Mouse (Mus musculus): ENCODE data around the gene Kank1. TPM values are rescaled to one million over a fixed set of nuclear protein-coding genes. Genes with fewer than 3 reads are reported as not detected.

Gene Kank1
- polyA plus RNA-seq, 1 experiment from 2014 or later: 18.5 TPM

GRCm38 (mm10) chr19:25251610-25252140, 14.9 kb downstream of the Kank1 start:
- H3K9me3 ChIP-seq (ENCODE audit: low read depth, low read length): no peaks in the 10 kb centered on the region
- H3K36me3 ChIP-seq (ENCODE audit: insufficient read depth): no peaks in the 10 kb centered on the region
- H3K27me3 ChIP-seq (ENCODE audit: insufficient read depth, low read length): no peaks in the 10 kb centered on the region
- TF ChIP-seq CTCF (IDR thresholded peaks at IDR 0.05; ENCODE audit: low read depth): no peak
- 0 out of 2 replicates have a peak, but pooled peaks cover 5% of the 10 kb centered on the region for H3K4me1 ChIP-seq (ENCODE audit: insufficient read depth)
- H3K4me3 ChIP-seq (ENCODE audit: low read depth, low read length): no peak overlapping the region
- ATAC-seq (ENCODE audit: insufficient read depth): no peak
- H3K9ac ChIP-seq: no peak overlapping the region
- no peak overlapping the region for H3K4me2 ChIP-seq
- no peak overlapping the region for H3K27ac ChIP-seq (ENCODE audit: low read depth)
- DNase-seq: peak; percentile 54
- WGBS: 67% methylated on average over 3 of the region's 3 CpGs

DNA sequence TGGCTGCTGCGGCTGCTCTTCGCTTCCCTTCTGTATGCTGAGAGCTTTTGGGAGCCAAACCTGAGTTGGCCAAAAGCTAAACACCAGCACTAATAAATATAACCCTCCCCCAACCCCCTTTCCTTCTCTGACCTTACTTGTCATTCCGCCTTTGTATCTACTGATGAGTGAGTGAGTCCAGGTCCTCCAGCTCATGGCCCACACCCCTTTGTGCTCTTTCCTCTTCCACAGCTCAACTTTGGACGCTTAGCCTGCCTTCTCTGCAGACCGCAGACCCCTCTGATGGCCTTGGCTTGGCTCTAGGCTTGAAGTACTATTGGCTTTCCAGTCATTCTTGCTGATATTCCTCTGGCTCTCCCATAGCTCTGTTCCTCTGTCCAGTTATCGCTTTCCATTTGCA, 16.4 kb downstream of the Kank1 start:
- H3K9ac ChIP-seq: no peak overlapping the region

DNA sequence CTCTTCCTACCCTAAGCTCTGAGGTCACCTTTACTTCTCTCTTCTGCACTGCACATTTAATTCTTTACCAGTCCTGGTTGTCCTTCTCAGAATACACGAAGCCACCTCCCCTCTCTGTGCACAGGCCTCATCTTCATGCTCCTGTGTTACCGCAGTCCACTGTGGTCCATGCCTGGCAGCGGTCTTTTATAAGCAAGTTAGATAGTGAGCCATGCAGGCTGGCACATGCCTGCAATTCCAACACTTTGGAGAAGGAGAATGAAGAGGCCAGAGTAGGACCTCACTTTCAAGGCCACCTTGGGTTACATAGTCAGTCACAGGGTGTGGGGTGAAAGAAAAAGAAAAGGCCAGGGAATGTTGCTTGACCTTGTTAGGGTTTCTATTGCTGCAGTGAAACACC, 16.9 kb downstream of the Kank1 start:
- H3K4me1 ChIP-seq (ENCODE audit: insufficient read depth): no peaks in the 10 kb centered on the region
- 89% methylated on average over 3 of the region's 3 CpGs for WGBS
- H3K9me3 ChIP-seq (ENCODE audit: low read depth, low read length): no peaks in the 10 kb centered on the region
- no peak for TF ChIP-seq CTCF (IDR thresholded peaks at IDR 0.05; ENCODE audit: low read depth)
- no peak overlapping the region for H3K4me3 ChIP-seq (ENCODE audit: low read depth, low read length)
- ATAC-seq (ENCODE audit: insufficient read depth) (no peak), DNase-seq (no peak)
- no peak overlapping the region for H3K27ac ChIP-seq (ENCODE audit: low read depth)
- no peaks in the 10 kb centered on the region for H3K36me3 ChIP-seq (ENCODE audit: insufficient read depth)
- H3K4me2 ChIP-seq: no peak overlapping the region
- H3K9ac ChIP-seq: no peak overlapping the region
- H3K27me3 ChIP-seq (ENCODE audit: insufficient read depth, low read length): no peaks in the 10 kb centered on the region

More for the DNA sequence above, 16.4 kb downstream of the Kank1 start:
- no peaks in the 10 kb centered on the region for H3K9me3 ChIP-seq (ENCODE audit: low read depth, low read length)
- no peak overlapping the region for H3K4me3 ChIP-seq (ENCODE audit: low read depth, low read length)
- ATAC-seq (ENCODE audit: insufficient read depth): no peak
- 87% methylated on average over 6 of the region's 6 CpGs for WGBS
- TF ChIP-seq CTCF (IDR thresholded peaks at IDR 0.05; ENCODE audit: low read depth): no peak
- no peak overlapping the region for H3K4me2 ChIP-seq
- no peaks in the 10 kb centered on the region for H3K36me3 ChIP-seq (ENCODE audit: insufficient read depth)
- no peaks in the 10 kb centered on the region for H3K27me3 ChIP-seq (ENCODE audit: insufficient read depth, low read length)
- no peak overlapping the region for H3K27ac ChIP-seq (ENCODE audit: low read depth)
- DNase-seq: no peak
- 0 out of 2 replicates have a peak, but pooled peaks cover 1% of the 10 kb centered on the region for H3K4me1 ChIP-seq (ENCODE audit: insufficient read depth)

DNA sequence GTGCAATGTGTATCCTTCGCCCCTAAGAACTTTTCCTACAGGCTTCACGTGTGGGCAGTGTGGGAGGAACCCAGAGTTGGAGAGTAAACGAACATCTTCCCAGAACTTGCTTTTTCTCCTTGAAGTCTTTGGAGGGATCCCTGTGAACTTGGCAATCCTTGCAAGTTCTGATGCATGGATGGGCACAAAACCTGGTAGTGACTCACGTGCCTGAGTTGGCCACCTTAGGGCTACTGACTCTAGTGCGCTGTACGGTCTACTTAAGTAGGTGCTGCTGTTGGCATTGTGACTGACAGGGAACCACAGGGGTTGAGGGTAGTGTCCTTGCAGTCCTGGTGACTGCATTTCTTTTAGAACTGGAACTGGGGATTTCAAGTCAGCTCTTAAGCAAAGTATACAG, 21.5 kb downstream of the Kank1 start:
- Histone ChIP-seq H3K4me2 (no peak overlapping the region), H3K4me3 (ENCODE audit: low read depth, low read length) (no peak overlapping the region), H3K9me3 (ENCODE audit: low read depth, low read length) (no peaks in the 10 kb centered on the region), H3K9ac (no peak overlapping the region), H3K4me1 (ENCODE audit: insufficient read depth) (no peaks in the 10 kb centered on the region), H3K27me3 (ENCODE audit: insufficient read depth, low read length) (no peaks in the 10 kb centered on the region), H3K36me3 (ENCODE audit: insufficient read depth) (no peaks in the 10 kb centered on the region), H3K27ac (ENCODE audit: low read depth) (no peak overlapping the region)
- WGBS: 77% methylated on average over 6 of the region's 6 CpGs
- ATAC-seq (ENCODE audit: insufficient read depth) (no peak), DNase-seq (no peak)
- no peak for TF ChIP-seq CTCF (IDR thresholded peaks at IDR 0.05; ENCODE audit: low read depth)

- Histone ChIP-seq H3K4me2 (no peak overlapping the region), H3K27me3 (ENCODE audit: insufficient read depth, low read length) (no peaks in the 10 kb centered on the region), H3K4me1 (ENCODE audit: insufficient read depth) (0 out of 2 replicates have a peak, but pooled peaks cover 7% of the 10 kb centered on the region), H3K9me3 (ENCODE audit: low read depth, low read length) (no peaks in the 10 kb centered on the region), H3K9ac (no peak overlapping the region), H3K27ac (ENCODE audit: low read depth) (no peak overlapping the region), H3K4me3 (ENCODE audit: low read depth, low read length) (no peak overlapping the region), H3K36me3 (ENCODE audit: insufficient read depth) (no peaks in the 10 kb centered on the region)
- 40% methylated on average over 9 of the region's 9 CpGs for WGBS
- TF ChIP-seq CTCF (IDR thresholded peaks at IDR 0.05; ENCODE audit: low read depth): no peak
- ATAC-seq (ENCODE audit: insufficient read depth) (no peak), DNase-seq (no peak)
Measured at GRCm38 (mm10) chr19:25266181-25266580, 29.4 kb downstream of the Kank1 start.

- Histone ChIP-seq H3K27me3 (ENCODE audit: insufficient read depth, low read length) (no peaks in the 10 kb centered on the region), H3K27ac (ENCODE audit: low read depth) (no peak overlapping the region), H3K4me2 (no peak overlapping the region), H3K36me3 (ENCODE audit: insufficient read depth) (no peaks in the 10 kb centered on the region), H3K4me3 (ENCODE audit: low read depth, low read length) (no peak overlapping the region), H3K9ac (no peak overlapping the region), H3K4me1 (ENCODE audit: insufficient read depth) (0 out of 2 replicates have a peak, but pooled peaks cover 7% of the 10 kb centered on the region), H3K9me3 (ENCODE audit: low read depth, low read length) (no peaks in the 10 kb centered on the region)
- WGBS: 32% methylated on average over 6 of the region's 6 CpGs
- peak; percentile 46 for DNase-seq
- no peak for TF ChIP-seq CTCF (IDR thresholded peaks at IDR 0.05; ENCODE audit: low read depth)
- peak; percentile 11; the same call in 1 of the 2 replicates for ATAC-seq (ENCODE audit: insufficient read depth)
Measured at GRCm38 (mm10) chr19:25267247-25267646, 30.5 kb downstream of the Kank1 start.

GRCm38 (mm10) chr19:25268532-25268931, 31.8 kb downstream of the Kank1 start:
- Histone ChIP-seq H3K4me1 (ENCODE audit: insufficient read depth) (0 out of 2 replicates have a peak, but pooled peaks cover 11% of the 10 kb centered on the region), H3K27me3 (ENCODE audit: insufficient read depth, low read length) (no peaks in the 10 kb centered on the region), H3K9me3 (ENCODE audit: low read depth, low read length) (no peaks in the 10 kb centered on the region), H3K27ac (ENCODE audit: low read depth) (no peak overlapping the region), H3K9ac (no peak overlapping the region), H3K4me3 (ENCODE audit: low read depth, low read length) (no peak overlapping the region), H3K4me2 (no peak overlapping the region), H3K36me3 (ENCODE audit: insufficient read depth) (no peaks in the 10 kb centered on the region)
- 76% methylated on average over 6 of the region's 6 CpGs for WGBS
- ATAC-seq (ENCODE audit: insufficient read depth) (no peak), DNase-seq (peak; percentile 39)
- no peak for TF ChIP-seq CTCF (IDR thresholded peaks at IDR 0.05; ENCODE audit: low read depth)

Measured in lung, embryonic 14.5 days (tissue).